Mouse (Mus musculus): ENCODE measurements around the gene Hdac9.

GRCm38 (mm10) chr12:34327111-34327510, 589.8 kb downstream of the Hdac9 start:
- TF ChIP-seq CTCF (IDR thresholded peaks at IDR 0.05; ENCODE audit: low read depth) (no peak), EP300 (IDR thresholded peaks at IDR 0.05; ENCODE audit: low read depth) (no peak)
